Mouse (Mus musculus) lung, adult 2 months (tissue): ENCODE results near the gene Foxo6. TPM values are rescaled to one million over a fixed set of nuclear protein-coding genes. Genes with fewer than 3 reads are reported as not detected.

ENCODE experiments used
- DNase-seq: peaks from one replicate; pipeline ENCODE4 v3.0.0; 2022
- H3K4me1 ChIP-seq: fragments of 200-500 bp; 2 replicates; pipeline ENCODE4 v1.6.1; 2011; ENCODE audit warnings: low read length; ENCODE audit not compliant: control insufficient read depth, insufficient read depth
- H3K4me3 ChIP-seq: fragments of 200-500 bp; replicated peaks from 2 replicates; pipeline ENCODE3; 2011; ENCODE audit warnings: low read depth, mild to moderate bottlenecking, control low read depth, low read length; ENCODE audit errors: extremely low read depth
- CTCF ChIP-seq: fragments of 200-500 bp; IDR thresholded peaks from 2 replicates; pipeline ENCODE4 v1.5.1; 2011; ENCODE audit warnings: mild to moderate bottlenecking, low read length, control low read depth; ENCODE audit not compliant: insufficient read depth
- POLR2A ChIP-seq: fragments of 200-500 bp; IDR thresholded peaks from 2 replicates; pipeline ENCODE4 v1.6.1; 2011; ENCODE audit warnings: low read depth, mild to moderate bottlenecking, control low read depth, low read length, borderline replicate concordance; ENCODE audit errors: extremely low read depth
- WGBS: fragments of 180-500 bp; shearing (Covaris S2); methylation state at CpG from one replicate; pipeline ENCODE4 v1.1.7; 2018; 5-methylcytosine and 5-hydroxymethylcytosine counted together
- polyA plus RNA-seq: library from polyadenylated mRNA; depleted of rRNA; stranded (reverse); fragments of >200 nt; gene quantifications from 2 replicates; pipeline ENCODE4 v1.2.3, GENCODE M21; 2012; rRNA removed

Foxo6 gene
- polyA plus RNA-seq, 1 experiment = 3.1 TPM

DNA sequence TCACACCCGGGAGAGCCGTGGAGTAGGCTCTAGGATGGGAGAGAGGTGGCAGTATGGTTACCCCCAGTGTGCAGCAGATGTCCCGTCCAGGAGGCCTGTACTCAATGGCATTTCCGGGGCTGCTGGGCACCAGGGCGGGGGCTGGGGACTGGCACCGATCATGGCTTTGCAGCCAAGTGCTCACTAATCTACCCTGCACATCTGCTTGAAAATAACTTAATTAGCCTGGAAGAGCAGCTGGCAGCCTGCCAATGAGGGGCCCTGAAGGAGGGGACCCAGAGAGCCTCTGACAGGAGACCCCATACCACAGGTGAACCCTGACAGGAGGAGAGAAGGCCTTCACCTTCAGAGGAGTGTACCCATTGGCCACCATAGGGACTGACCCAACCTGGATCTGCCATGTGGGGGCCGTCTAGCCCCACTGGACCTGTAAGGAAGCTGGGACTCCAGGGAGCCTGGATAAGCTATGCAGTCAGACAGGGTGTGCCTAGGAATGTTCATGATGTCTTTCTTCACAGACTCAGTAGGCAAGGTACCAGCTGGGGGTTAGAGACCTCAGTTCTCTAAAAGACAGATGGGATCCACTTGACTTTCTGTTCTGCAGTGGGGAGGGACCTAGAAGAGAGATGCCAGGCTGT lies 63.9 kb downstream of the Foxo6 start:
- no peak for DNase-seq
- WGBS = 59% methylated on average over 7 of the region's 7 CpGs
- peaks cover 3% of the 10 kb centered on the region; the same call in 1 of the 2 replicates for H3K4me1 ChIP-seq
- TF ChIP-seq POLR2A = no peak
- H3K4me3 ChIP-seq = no peak overlapping the region

DNA sequence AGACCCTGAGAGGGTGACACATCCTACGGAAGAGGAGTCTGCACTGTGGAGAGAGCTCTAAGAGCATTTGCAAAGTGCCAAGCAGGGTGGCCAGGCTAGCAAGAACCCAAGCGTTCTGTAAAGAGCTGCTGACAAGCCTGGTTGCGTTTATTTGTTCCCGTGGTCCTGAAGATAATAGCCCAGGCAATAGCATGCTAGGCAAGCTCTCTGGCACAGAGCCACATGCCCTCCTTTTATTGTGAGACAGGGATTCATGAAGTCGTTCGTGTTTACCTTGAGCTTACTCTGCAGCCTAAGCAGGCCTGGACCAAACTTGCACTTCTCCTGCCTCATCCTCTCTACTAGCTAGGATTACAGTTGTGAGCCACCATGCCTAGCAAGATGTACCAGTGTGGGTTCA lies 65.4 kb downstream of the Foxo6 start:
- Histone ChIP-seq H3K4me1 (peaks cover 3% of the 10 kb centered on the region; the same call in 1 of the 2 replicates), H3K4me3 (no peak overlapping the region)
- no peak for DNase-seq
- 43% methylated on average over 6 of the region's 6 CpGs for WGBS
- no peak for TF ChIP-seq POLR2A
- no peak for TF ChIP-seq CTCF

DNA sequence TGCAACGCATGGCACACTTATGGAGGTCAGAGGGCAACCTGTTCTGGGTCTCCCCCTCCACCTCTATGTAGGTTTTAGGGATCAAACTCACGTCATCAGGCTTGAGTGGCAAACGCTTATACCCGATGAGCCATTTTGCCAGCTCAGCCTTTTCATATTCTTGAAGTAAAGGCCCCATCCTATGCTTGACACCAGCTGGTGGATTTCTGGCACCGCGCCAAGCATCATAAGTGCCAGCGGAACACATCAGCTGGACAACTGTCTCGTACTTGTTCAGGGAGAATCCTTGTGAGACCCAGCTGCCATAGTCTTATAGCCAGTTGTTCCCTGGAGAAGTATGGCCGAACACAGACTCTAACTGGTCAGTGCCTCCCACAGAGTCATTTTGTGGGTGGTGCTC lies 68.3 kb downstream of the Foxo6 start:
- DNase-seq = no peak
- WGBS = 73% methylated on average over 9 of the region's 9 CpGs
- no peak overlapping the region for H3K4me3 ChIP-seq
- no peak for TF ChIP-seq POLR2A
- no peak for TF ChIP-seq CTCF
- H3K4me1 ChIP-seq = peaks cover 3% of the 10 kb centered on the region; the same call in 1 of the 2 replicates

Other genes with a start within 250 kb of the Foxo6 start
- not detected in 2 replicates for gene AL607142.1, start 222.4 kb downstream of the Foxo6 start, polyA plus RNA-seq
- 0.27 and 0.68 TPM in 2 replicates for gene Edn2, start 126.1 kb downstream of the Foxo6 start, polyA plus RNA-seq
- gene Scmh1, start 117.9 kb upstream of the Foxo6 start, polyA plus RNA-seq = 29.5 and 36.9 TPM in 2 replicates
- 0.12 and 0.26 TPM in 2 replicates for gene Slfnl1, start 244.9 kb upstream of the Foxo6 start, polyA plus RNA-seq